Mouse (Mus musculus): ENCODE measurements around the gene Psmd9. TPM values are rescaled to one million over a fixed set of nuclear protein-coding genes. Genes with fewer than 3 reads are reported as not detected.
A peak's percentile ranks its signal among the peaks of the same experiment; 100 is the strongest.

The Psmd9 gene
- polyA plus RNA-seq, 1 experiment from 2014 or later = 63.5 TPM

DNA sequence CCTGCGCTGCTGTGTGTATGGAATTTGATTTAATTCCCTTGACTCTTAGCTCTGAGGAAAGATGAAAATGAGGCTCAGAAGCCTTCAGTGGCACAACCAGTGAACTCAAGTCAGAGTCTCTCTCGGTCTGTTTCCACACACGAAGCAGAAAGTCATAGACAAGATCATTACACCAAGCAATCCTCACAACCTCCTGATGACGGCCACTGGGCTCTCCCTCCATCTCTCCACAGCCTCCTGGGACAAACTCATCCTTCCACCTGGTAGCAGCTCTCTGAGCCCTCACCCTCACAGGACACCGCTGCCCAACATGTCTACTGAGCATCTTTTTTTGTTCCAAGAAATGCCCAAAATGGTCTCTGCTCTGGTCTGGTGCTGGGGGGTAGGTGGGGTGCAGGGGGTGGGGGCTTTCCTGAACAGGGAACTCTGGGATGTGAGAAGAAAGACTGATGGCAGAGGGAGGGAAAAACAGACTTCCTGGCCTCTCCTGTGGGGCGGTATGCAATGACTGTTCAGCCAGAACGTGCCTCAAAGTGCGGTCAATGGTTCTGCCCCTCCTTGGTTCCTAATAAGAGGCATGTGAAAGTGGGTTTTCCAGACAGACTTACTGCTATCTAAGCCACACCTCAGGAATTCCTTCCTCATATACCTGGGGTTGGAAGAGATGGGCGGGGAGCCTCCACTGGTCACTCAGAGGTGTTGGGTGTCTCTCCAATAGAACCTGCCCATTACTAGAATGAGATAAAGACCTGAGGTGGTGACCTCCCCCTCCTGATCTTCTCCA, 39.0 kb upstream of the Psmd9 start:
- H3K27ac ChIP-seq (ENCODE audit: low read depth, low read length) = no peak overlapping the region
- no peak for ATAC-seq
- WGBS = 90% methylated on average over 9 of the region's 9 CpGs

DNA sequence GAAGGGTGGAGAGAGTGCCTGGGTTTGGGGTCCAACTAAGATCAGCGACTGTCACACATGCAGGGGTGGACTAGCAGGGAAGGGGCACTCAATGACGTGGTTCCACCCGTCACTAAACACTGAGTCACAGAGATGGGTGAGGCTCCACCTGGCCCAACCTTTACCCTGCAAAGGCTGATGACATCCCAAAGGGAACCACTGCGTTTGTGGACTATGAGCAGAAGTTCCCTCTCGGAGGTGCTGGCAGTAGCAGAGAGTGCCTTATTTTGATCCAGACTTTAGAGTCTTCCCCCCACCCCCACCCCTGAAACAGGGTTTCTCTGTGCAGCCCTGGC, 38.4 kb upstream of the Psmd9 start:
- Histone ChIP-seq H3K4me1 (ENCODE audit: control insufficient read depth, insufficient read depth, low read length) (peaks cover 37% of the 10 kb centered on the region), H3K4me3 (ENCODE audit: low read depth, low read length) (no peak overlapping the region), H3K27ac (ENCODE audit: low read depth, low read length) (no peak overlapping the region), H3K9me3 (replicated peaks; ENCODE audit: control insufficient read depth, low read length) (no peaks in the 10 kb centered on the region), H3K9ac (ENCODE audit: low read length) (no peak overlapping the region), H3K36me3 (ENCODE audit: control insufficient read depth, insufficient read depth, low read length) (peaks cover 78% of the 10 kb centered on the region), H3K4me2 (ENCODE audit: low read length) (no peak overlapping the region), H3K27me3 (replicated peaks; ENCODE audit: control insufficient read depth, insufficient read depth, low read length) (no peaks in the 10 kb centered on the region)
- DNase-seq (ENCODE audit: low spot score) = no peak
- ATAC-seq = no peak
- 92% methylated on average over 5 of the region's 5 CpGs for WGBS

More for the DNA sequence above, 39.0 kb upstream of the Psmd9 start:
- Histone ChIP-seq H3K9me3 (replicated peaks; ENCODE audit: control insufficient read depth, low read length) (no peaks in the 10 kb centered on the region), H3K4me2 (ENCODE audit: low read length) (no peak overlapping the region), H3K4me3 (ENCODE audit: low read depth, low read length) (no peak overlapping the region), H3K4me1 (ENCODE audit: control insufficient read depth, insufficient read depth, low read length) (peaks cover 32% of the 10 kb centered on the region), H3K9ac (ENCODE audit: low read length) (no peak overlapping the region), H3K36me3 (ENCODE audit: control insufficient read depth, insufficient read depth, low read length) (peaks cover 76% of the 10 kb centered on the region), H3K27me3 (replicated peaks; ENCODE audit: control insufficient read depth, insufficient read depth, low read length) (no peaks in the 10 kb centered on the region)
- DNase-seq (ENCODE audit: low spot score) = no peak

DNA sequence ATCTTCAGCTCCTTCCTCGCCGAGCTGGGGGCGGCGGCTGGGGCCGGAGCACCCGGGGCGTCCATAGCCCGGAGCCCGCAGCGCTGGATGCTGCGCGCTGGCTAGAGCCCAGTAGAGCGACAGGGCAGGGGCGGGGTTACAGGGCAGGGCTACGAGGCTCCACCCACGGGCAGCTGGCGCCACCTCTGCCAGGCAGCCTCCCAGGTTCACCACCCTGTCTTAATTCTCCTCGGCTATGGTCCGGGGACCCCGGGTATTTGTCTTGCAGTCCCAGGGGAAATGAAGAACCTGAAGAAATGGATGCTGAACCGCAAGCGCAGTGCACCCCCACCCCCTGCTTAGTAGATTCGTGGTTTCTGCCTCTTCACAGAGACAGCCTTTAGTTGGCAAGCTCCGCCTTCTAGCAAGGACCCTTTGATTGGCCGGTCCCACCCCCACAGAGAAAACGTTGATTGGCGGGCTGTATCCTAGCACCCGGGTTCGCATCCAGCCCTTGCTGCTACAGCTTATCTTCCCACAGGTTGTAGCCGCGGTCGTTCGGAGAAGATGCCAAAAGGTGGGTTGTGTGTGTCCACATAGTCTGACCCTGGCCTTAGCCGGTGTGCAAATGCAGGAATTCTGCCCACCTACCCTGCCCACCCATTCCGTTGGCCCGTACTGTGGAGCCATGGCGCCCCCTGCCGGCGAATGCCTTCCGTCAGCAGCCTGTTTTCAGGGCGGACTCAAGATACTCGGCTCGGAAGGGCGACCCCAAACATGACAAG, 36.7 kb upstream of the Psmd9 start, which contains the start of gene Rhof:
TSS of gene Rhof (minus strand) at position 385 of the 764 bp plus-strand sequence.
- H3K27ac ChIP-seq (ENCODE audit: low read depth, low read length) = peak within 1 kb of the TSS; percentile 100
- H3K9me3 ChIP-seq (replicated peaks; ENCODE audit: control insufficient read depth, low read length) = no peaks in the 10 kb centered on the region
- peak within 1 kb of the TSS; percentile 66 for H3K9ac ChIP-seq (ENCODE audit: low read length)
- H3K4me1 ChIP-seq (ENCODE audit: control insufficient read depth, insufficient read depth, low read length) = peaks cover 52% of the 10 kb centered on the region
- ATAC-seq = peak; percentile 27
- H3K4me2 ChIP-seq (ENCODE audit: low read length) = peak within 1 kb of the TSS; percentile 90
- peaks cover 73% of the 10 kb centered on the region for H3K36me3 ChIP-seq (ENCODE audit: control insufficient read depth, insufficient read depth, low read length)
- 2% methylated on average over 44 of the region's 44 CpGs for WGBS
- no peaks in the 10 kb centered on the region for H3K27me3 ChIP-seq (replicated peaks; ENCODE audit: control insufficient read depth, insufficient read depth, low read length)
- peak within 1 kb of the TSS; percentile 33 for H3K4me3 ChIP-seq (ENCODE audit: low read depth, low read length)
- DNase-seq (ENCODE audit: low spot score) = peak; percentile 82

DNA sequence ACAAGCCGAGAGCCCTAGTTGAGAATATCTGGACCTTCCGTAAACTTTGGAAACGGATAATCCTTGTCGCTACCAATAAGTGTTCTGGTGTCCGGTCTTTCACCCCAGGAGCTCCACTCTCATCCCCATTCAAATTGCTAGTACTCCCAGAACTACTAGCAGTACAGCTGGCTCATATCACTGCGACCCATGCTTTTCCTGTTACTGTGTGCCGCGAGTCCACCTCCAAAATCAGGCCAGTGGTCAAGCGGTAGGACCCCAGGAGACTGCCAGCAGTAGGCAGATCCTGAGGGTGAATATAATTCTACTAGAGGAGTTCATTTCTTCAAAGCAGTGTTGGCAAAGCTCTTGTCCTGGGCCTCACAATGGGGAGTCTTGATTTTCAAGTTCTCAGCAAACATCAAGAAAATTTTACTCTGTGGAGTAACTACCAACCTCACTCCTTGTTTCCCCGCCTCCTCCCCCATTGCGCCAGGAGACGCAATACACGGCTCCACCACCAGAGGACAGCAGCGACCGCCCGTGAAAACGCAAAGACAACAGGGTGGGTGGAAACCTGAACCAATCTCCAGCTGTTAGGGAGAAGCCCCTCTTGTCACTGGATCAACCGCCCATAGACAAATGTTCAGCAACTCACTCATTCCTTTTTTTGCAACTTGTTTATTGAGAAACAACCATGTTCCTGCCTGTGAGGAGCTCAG, 36.0 kb upstream of the Psmd9 start:
- no peak for ATAC-seq
- no peak overlapping the region for H3K9ac ChIP-seq (ENCODE audit: low read length)
- peaks cover 52% of the 10 kb centered on the region for H3K4me1 ChIP-seq (ENCODE audit: control insufficient read depth, insufficient read depth, low read length)
- H3K9me3 ChIP-seq (replicated peaks; ENCODE audit: control insufficient read depth, low read length) = no peaks in the 10 kb centered on the region
- peak overlapping the region; percentile 5 for H3K4me3 ChIP-seq (ENCODE audit: low read depth, low read length)
- peak overlapping the region; percentile 90 for H3K4me2 ChIP-seq (ENCODE audit: low read length)
- peaks cover 73% of the 10 kb centered on the region for H3K36me3 ChIP-seq (ENCODE audit: control insufficient read depth, insufficient read depth, low read length)
- peak; percentile 84 for DNase-seq (ENCODE audit: low spot score)
- 23% methylated on average over 18 of the region's 18 CpGs for WGBS
- no peaks in the 10 kb centered on the region for H3K27me3 ChIP-seq (replicated peaks; ENCODE audit: control insufficient read depth, insufficient read depth, low read length)
- peak overlapping the region; percentile 100 for H3K27ac ChIP-seq (ENCODE audit: low read depth, low read length)

DNA sequence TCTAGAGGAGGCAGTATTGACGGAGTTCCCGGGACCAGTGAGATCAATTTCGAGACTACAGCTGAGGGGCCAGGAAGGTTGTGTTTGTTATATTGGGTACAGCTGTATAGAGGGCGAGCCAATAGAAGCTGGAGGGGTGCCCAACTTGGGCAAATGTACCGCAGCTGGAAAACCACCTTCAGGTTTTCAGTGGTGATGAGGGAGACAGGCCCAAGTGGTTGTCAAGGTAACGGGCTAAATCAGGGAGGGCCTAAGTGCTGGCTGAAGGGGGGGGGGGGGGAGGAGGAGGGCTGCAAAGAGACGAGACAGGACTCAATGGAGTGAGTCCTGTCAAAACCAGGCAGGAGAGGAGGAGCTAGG, 35.4 kb upstream of the Psmd9 start:
- DNase-seq (ENCODE audit: low spot score) = peak; percentile 64

DNA sequence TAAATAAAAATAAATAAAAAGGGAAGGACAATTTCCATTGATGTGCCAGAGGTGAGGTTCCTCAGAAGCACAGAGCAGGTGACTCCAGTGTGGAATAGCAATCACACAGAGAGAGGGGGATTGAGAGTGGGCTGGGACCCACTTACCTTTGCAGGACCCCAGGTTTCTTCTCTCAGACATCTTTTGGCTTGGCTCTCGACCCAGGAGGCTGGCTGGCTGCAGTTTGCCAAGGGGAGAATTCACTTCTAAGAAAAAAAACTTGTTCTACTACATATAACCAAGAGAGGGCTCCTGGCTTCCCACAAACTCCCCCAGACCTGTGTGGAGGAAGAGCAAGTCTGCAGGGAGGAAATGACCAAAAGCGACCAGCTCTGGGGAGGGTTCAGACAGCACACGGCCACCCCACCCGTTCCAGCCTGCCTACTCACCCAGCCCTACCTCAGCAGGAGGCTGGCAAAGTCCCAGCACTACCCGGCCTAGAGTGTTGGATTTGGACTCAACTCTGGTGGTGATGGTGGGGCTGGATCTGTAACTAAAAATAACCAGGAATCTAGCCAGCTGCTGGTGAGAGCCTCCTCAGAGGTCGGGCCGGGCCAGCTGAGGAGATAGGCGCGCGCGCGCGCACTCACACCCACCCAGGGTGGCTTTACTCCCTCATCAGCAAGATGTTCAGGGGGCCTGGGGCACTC, 34.9 kb upstream of the Psmd9 start:
- Histone ChIP-seq H3K9me3 (replicated peaks; ENCODE audit: control insufficient read depth, low read length) (no peaks in the 10 kb centered on the region), H3K36me3 (ENCODE audit: control insufficient read depth, insufficient read depth, low read length) (peaks cover 64% of the 10 kb centered on the region), H3K27me3 (replicated peaks; ENCODE audit: control insufficient read depth, insufficient read depth, low read length) (no peaks in the 10 kb centered on the region), H3K9ac (ENCODE audit: low read length) (peak overlapping the region; percentile 100), H3K4me1 (ENCODE audit: control insufficient read depth, insufficient read depth, low read length) (peaks cover 52% of the 10 kb centered on the region), H3K4me2 (ENCODE audit: low read length) (peak overlapping the region; percentile 90), H3K4me3 (ENCODE audit: low read depth, low read length) (peak overlapping the region; percentile 94), H3K27ac (ENCODE audit: low read depth, low read length) (peak overlapping the region; percentile 100)
- 21% methylated on average over 13 of the region's 13 CpGs for WGBS
- ATAC-seq = no peak
- DNase-seq (ENCODE audit: low spot score) = peak; percentile 37

More for the DNA sequence above, 35.4 kb upstream of the Psmd9 start:
- peak overlapping the region; percentile 100 for H3K27ac ChIP-seq (ENCODE audit: low read depth, low read length)
- H3K4me2 ChIP-seq (ENCODE audit: low read length) = peak overlapping the region; percentile 90
- peak overlapping the region; percentile 100; the same call in 1 of the 2 replicates for H3K9ac ChIP-seq (ENCODE audit: low read length)
- ATAC-seq = 0 out of 2 replicates have a peak, but pooled peaks have one; percentile 2
- H3K36me3 ChIP-seq (ENCODE audit: control insufficient read depth, insufficient read depth, low read length) = peaks cover 68% of the 10 kb centered on the region
- H3K4me3 ChIP-seq (ENCODE audit: low read depth, low read length) = peak overlapping the region; percentile 5
- H3K4me1 ChIP-seq (ENCODE audit: control insufficient read depth, insufficient read depth, low read length) = peaks cover 52% of the 10 kb centered on the region
- H3K9me3 ChIP-seq (replicated peaks; ENCODE audit: control insufficient read depth, low read length) = no peaks in the 10 kb centered on the region
- 9% methylated on average over 7 of the region's 7 CpGs for WGBS
- H3K27me3 ChIP-seq (replicated peaks; ENCODE audit: control insufficient read depth, insufficient read depth, low read length) = no peaks in the 10 kb centered on the region

DNA sequence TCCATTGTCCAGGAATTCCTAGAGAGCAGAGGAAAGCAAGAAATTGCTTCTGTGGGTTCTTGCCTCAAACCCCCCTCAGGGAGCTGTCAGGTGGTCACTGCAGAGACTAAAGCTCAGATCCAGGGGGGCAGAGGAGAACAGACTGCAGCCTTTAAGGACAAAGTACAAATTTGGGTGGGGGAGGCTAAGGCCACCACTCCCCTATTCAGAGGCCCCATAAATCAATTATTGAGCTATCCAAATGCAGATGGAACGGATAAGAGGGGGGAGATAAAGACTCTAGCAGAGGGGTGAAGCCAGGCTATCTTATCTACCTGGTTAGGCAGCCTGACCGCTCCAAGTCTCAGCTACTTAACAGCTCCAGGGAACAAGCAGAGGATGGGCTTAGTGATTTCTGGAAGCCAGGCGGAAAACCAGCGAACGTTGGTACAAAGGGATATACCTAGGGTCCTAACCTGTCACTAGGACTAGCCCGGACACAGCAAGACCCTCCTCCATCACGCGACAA, 34.3 kb upstream of the Psmd9 start:
- Histone ChIP-seq H3K4me2 (ENCODE audit: low read length) (peak overlapping the region; percentile 90), H3K36me3 (ENCODE audit: control insufficient read depth, insufficient read depth, low read length) (peaks cover 58% of the 10 kb centered on the region), H3K4me1 (ENCODE audit: control insufficient read depth, insufficient read depth, low read length) (peaks cover 52% of the 10 kb centered on the region), H3K27ac (ENCODE audit: low read depth, low read length) (peak overlapping the region; percentile 100), H3K9ac (ENCODE audit: low read length) (peak overlapping the region; percentile 100), H3K27me3 (replicated peaks; ENCODE audit: control insufficient read depth, insufficient read depth, low read length) (no peaks in the 10 kb centered on the region), H3K9me3 (replicated peaks; ENCODE audit: control insufficient read depth, low read length) (no peaks in the 10 kb centered on the region), H3K4me3 (ENCODE audit: low read depth, low read length) (peak overlapping the region; percentile 94)
- peak; percentile 14 for DNase-seq (ENCODE audit: low spot score)
- ATAC-seq = no peak
- WGBS = 19% methylated on average over 8 of the region's 8 CpGs

All from forebrain, embryonic 14.5 days (tissue).